Mouse (Mus musculus): ENCODE measurements around the gene Slc39a1.
A peak's percentile ranks its signal among the peaks of the same experiment; 100 is the strongest.
"Not testable (repeated sequence)": the region's sequence is repeated elsewhere in the genome, so short reads cannot be mapped to it uniquely, and the experiment has no call there.

Gene Slc39a1

DNA sequence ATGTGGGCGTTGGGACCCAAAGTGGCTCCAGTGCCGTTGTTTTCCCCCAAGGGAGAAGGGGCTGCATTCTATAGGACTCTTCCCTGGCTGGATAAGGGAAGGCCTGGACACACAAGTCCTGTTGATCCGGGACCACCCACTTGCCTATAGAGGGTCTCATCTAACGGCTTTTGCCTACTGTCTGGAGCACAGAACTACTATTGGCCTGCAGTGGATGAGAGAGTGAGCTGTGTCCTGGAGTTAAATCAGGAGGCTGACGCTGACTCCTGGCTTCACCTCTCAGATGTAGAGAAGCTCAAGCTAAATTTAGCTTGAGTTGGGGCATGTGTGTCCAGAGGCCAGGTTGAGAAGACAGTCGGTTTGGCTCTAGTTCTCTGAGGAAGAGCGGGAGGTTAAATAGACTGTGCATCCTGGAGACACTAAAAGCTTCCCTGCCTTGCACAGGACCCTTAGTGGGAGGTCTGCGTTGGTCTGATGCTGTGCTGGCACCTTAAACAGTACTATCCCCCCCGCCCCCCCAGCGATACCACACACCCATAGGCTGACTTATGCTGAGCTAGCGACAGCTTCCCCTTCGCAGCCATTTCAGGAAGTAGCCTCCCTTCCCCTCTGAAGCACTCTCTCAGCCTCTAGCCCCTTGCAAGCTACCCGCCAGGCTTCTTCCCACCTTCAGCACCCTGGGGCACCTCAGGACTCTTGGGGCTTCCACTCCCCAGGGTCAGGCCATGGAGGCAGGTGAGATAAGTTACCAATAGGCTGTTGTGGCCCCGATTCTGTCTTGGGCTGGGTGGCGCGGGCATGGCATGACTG lies 18.2 kb downstream of the Slc39a1 start:
- DNase-seq (ENCODE audit: low spot score) = no peak

DNA sequence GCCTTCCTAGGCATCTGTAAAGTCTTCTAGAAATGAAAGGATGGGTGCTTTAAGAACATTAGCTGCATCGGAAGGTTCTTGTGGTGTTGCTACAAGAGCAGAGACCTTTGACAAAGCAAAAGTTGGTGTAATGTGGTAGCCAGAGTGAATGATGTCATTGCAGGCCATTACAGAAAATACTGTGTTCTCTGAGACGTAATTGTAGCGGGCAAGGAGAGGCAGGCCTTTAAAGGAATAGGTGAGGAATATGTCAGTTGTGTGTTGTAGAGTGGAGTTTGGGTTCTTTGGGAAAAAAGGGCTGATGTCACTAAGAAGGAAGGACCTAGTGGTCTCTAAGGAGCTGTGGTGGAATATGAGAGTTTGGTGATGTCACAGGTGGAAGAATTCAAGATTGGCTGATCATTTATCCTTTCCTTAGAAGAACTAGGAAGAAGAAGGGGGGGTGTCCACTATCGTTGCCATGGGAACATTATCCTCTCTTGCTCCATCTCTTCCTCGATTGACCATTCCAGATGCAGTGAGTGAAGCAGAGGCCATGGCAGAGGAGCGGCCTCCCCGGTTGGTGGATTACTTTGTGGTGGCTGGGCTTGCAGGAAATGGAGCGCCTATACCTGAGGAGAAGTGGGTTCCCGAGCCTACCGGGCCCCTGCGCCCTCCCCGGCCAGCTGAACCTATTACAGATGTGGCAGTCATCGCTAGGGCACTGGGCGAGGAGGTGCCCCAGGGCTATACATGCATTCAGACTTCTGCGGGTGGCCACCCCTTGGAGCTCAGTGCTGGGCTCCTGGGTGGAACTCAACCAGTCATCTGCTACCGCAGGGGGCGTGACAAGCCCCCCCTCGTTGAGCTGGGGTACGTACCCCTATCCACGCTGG lies 19.2 kb downstream of the Slc39a1 start:
- no peak for DNase-seq (ENCODE audit: low spot score)

GRCm38 (mm10) chr3:90268190-90268589 lies 20.2 kb downstream of the Slc39a1 start:
- DNase-seq (ENCODE audit: low spot score) = no peak

GRCm38 (mm10) chr3:90268971-90269370 lies 21.0 kb downstream of the Slc39a1 start:
- DNase-seq (ENCODE audit: low spot score) = no peak

- DNase-seq (ENCODE audit: low spot score) = no peak
Observed at GRCm38 (mm10) chr3:90270784-90271183, 22.8 kb downstream of the Slc39a1 start.

DNA sequence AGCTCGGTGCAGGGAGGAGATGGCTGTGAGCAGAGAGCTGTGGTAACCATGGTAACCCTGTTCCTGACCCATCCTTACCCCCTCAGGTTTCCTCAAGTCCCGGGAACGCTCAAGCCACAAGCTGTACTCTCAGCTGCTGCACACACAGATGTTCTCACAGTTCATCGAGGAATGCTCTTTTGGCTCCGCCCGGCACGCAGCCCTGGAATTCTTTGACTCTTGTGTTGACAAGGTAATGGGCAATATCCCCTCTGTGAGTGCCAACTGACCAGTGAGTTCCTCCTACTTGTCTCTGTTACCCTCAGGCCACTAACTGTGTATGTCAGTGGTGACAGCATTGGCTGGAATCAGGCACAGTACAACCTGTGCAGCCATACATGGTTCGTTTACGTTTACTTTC lies 24.2 kb downstream of the Slc39a1 start:
- no peak for DNase-seq (ENCODE audit: low spot score)

- no peak for DNase-seq (ENCODE audit: low spot score)
Observed at GRCm38 (mm10) chr3:90273855-90274254, 25.9 kb downstream of the Slc39a1 start.

GRCm38 (mm10) chr3:90275286-90275685 lies 27.3 kb downstream of the Slc39a1 start:
- DNase-seq (ENCODE audit: low spot score) = no peak

GRCm38 (mm10) chr3:90276858-90277257 lies 28.9 kb downstream of the Slc39a1 start:
- no peak for DNase-seq (ENCODE audit: low spot score)

- no peak for DNase-seq (ENCODE audit: low spot score)
Observed at GRCm38 (mm10) chr3:90277793-90278192, 29.8 kb downstream of the Slc39a1 start.

DNA sequence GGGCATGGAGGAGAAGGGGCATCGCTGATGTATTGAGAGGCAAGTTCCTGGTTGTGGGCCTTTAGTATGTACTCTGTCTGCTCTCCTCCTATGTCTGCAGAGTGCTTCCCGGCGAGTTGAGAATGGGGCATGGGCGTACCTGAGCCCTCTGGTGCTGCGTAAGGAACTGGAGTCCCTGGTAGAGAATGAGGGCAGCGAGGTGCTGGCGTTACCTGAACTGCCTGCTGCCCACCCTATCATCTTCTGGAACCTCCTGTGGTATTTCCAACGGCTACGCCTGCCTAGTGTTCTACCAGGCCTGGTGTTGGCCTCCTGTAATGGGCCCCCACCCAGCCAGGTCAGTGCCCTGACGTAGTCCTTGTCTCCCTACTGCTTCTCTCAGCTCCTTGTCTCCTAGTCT lies 30.2 kb downstream of the Slc39a1 start:
- DNase-seq (ENCODE audit: low spot score) = no peak

GRCm38 (mm10) chr3:90279216-90279615 lies 31.2 kb downstream of the Slc39a1 start:
- DNase-seq (ENCODE audit: low spot score) = no peak

- DNase-seq (ENCODE audit: low spot score) = no peak
Observed at GRCm38 (mm10) chr3:90279743-90280142, 31.8 kb downstream of the Slc39a1 start.

DNA sequence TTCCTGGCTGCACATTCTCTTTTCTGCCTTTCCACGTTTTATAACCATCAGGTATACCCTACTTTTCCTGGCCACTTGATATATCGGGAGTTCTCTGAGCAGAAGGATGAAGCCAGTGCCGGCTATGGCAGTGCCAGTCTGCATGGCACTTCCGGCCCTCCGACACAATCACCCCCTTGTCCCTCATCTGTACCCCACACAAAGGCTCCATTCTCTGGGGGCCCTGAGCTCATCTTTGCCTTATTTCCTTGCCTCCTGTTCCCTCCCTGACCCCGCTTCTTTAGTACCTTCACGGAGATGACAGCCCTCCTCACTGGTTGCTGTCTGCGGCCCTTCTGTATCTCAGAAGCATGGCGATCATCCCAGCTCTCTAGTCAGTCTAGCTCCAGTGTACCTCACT lies 32.7 kb downstream of the Slc39a1 start:
- no peak for DNase-seq (ENCODE audit: low spot score)

DNA sequence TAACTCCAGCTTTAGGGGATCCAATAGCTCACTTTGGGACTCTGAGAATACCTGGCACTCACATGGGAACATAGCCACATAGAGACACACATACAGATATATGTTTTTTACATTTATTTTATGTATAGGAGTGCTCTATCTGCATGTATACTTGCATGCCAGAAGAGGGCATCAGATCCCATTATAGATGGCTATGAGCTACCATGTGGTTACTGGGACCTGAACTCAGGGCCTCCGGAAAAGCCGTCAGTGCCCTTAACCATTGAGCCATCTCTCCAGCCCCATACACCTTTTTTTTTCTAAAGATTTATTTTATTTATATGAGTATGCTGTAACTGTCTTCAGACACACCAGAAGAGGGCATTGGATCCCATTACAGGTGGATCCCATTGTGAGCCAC lies 36.2 kb downstream of the Slc39a1 start:
- DNase-seq (ENCODE audit: low spot score) = no peak

- not testable (repeated sequence) for DNase-seq (ENCODE audit: low spot score)
Observed at GRCm38 (mm10) chr3:90289403-90289802, 41.4 kb downstream of the Slc39a1 start.

GRCm38 (mm10) chr3:90290602-90291001 lies 42.6 kb downstream of the Slc39a1 start:
- DNase-seq (ENCODE audit: low spot score) = no peak

DNA sequence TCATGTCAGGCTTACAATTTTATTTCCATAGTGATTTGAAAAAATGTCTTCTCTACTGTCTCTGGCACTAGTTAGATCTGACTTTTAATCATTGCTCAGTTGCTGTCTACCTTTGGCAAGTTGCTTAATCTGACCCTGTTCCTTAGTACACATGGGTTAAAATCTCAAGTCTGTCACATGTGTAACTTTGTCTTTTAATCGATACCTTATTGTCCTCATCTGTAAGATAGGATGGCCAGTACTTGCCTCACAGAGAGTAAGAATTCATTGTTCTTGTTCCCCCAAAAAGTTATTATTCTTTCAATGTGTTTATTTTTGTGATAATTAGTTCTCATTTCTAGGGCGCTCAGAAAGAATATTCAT lies 44.0 kb downstream of the Slc39a1 start:
- no peak for DNase-seq (ENCODE audit: low spot score)

GRCm38 (mm10) chr3:90292345-90293275 lies 44.6 kb downstream of the Slc39a1 start, which contains the start of gene Gatad2b:
Gene Gatad2b, plus strand, starts transcription at chr3:90293178.
- peak; percentile 98 for DNase-seq (ENCODE audit: low spot score)

- peak; percentile 92 for DNase-seq (ENCODE audit: low spot score)
Observed at GRCm38 (mm10) chr3:90293352-90294063, 45.5 kb downstream of the Slc39a1 start.

DNA sequence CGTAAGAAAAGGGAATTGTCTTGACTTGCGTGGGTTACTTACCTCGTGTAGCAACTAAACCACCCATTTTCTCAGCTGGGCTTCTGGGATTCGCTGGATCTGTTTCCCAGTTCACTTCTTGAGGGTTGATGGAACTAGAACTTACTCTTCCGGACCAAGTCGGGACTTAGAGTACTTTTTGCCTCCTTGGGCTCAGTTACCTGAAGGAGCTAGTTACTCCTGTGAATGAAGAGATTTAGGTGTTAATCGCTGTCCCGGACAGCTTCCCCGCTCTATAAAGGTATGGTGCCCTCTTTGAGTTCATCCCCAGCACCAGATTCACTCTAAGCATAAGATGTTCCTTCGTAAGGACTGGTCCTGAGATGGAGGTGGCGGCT lies 46.1 kb downstream of the Slc39a1 start:
- no peak for DNase-seq (ENCODE audit: low spot score)
